36 mouse cellular contexts compared by ENCODE assay signal in the genomic region with DNA sequence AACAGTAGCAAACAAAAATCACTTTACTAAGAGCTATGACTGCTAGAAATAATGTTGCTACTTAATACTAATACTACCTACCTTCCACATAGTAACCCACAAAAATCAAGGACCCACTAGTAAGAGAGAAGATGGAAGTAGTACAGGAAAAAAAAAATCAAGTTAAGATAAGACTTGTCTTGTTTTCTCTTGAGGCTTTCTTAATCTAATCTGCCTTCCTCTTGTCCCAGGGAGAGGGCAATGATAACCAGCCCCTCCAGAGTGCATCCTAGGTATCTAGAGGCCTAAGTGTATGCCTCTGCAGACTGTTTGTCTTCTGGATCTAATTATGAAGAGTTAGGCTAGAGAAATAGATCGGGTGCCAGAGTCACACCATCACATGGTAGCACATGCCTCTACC. TPM values are rescaled to one million over a fixed set of nuclear protein-coding genes. Genes with fewer than 3 reads are reported as not detected.
"Had no signal": no experiment of that assay in that cellular context is flagged by ENCODE, and none has a peak within 500 bp of the region (broad histone marks: within the 10 kb centered on the region; RNA-seq: fewer than 3 reads in every experiment).

No protein-coding gene starts in this region.

- ATAC-seq: hindbrain, embryonic 16.5 days; hindbrain, postnatal 0 days; inflammation-experienced regulatory T-cells, adult 6 months; intestine, embryonic 15.5 days; intestine, embryonic 16.5 days; intestine, postnatal 0 days had no signal

- H3K9ac ChIP-seq: heart, embryonic 12.5 days; heart, embryonic 15.5 days; hindbrain, embryonic 12.5 days; hindbrain, embryonic 13.5 days; hindbrain, embryonic 14.5 days; hindbrain, embryonic 15.5 days; intestine, embryonic 15.5 days; kidney, embryonic 15.5 days had no signal

- H3K27me3 ChIP-seq: heart, embryonic 12.5 days; heart, embryonic 15.5 days; hindbrain, embryonic 12.5 days; hindbrain, embryonic 13.5 days; hindbrain, embryonic 15.5 days; intestine, embryonic 15.5 days; kidney, embryonic 15.5 days had no signal

- H3K27ac ChIP-seq: heart, embryonic 15.5 days; hindbrain, embryonic 10.5 days; hindbrain, embryonic 12.5 days; hindbrain, embryonic 13.5 days; hindbrain, embryonic 14.5 days; hindbrain, embryonic 15.5 days; hindbrain, postnatal 0 days; intestine, embryonic 15.5 days; kidney, embryonic 15.5 days; kidney, postnatal 0 days; layer of hippocampus, adult 2 months; left cerebral cortex, adult 2 months had no signal

- DNase-seq: heart, postnatal 14 days; heart, postnatal 36 days; heart, postnatal 4 days; kidney, adult 11 months; kidney, adult 18-20 months; kidney, adult 2 months; kidney, adult 8-10 months; kidney, adult 9 months; kidney, postnatal 10 days; kidney, postnatal 14 days; kidney, postnatal 25 days; kidney, postnatal 36 days; kidney, postnatal 4 days; layer of hippocampus, adult 9-11 months; layer of hippocampus, postnatal 36 days had no signal

- H3K9me3 ChIP-seq: heart, embryonic 12.5 days; heart, embryonic 15.5 days; hindbrain, embryonic 10.5 days; hindbrain, embryonic 12.5 days; hindbrain, embryonic 13.5 days; hindbrain, embryonic 15.5 days; intestine, embryonic 15.5 days; kidney, embryonic 15.5 days had no signal

- H3K36me3 ChIP-seq: hindbrain, embryonic 15.5 days; intestine, embryonic 15.5 days had no signal

- H3K4me2 ChIP-seq: heart, embryonic 11.5 days; heart, embryonic 12.5 days; heart, embryonic 15.5 days; hindbrain, embryonic 12.5 days; hindbrain, embryonic 13.5 days; hindbrain, embryonic 14.5 days; hindbrain, embryonic 15.5 days; intestine, embryonic 15.5 days; kidney, embryonic 15.5 days had no signal

- H3K4me3 ChIP-seq: heart, embryonic 12.5 days; heart, embryonic 15.5 days; hindbrain, embryonic 10.5 days; hindbrain, embryonic 12.5 days; hindbrain, embryonic 13.5 days; hindbrain, embryonic 15.5 days; intestine, embryonic 15.5 days; kidney, embryonic 15.5 days; layer of hippocampus, adult 2 months; left cerebral cortex, adult 2 months had no signal

RNA-seq across cellular contexts. Expression of a gene that starts 49.2 kb away (rescaled TPM):
- total RNA-seq: hematopoietic stem cell, adult 5-6 weeks had no signal
- polyA plus RNA-seq: heart, embryonic 11.5 days; intestine, embryonic 14.5 days; intestine, postnatal 0 days; kidney, embryonic 14.5 days had no signal
